Mouse (Mus musculus) kidney, embryonic 14.5 days (tissue): ENCODE measurements around the gene Inpp4b. TPM values are rescaled to one million over a fixed set of nuclear protein-coding genes. Genes with fewer than 3 reads are reported as not detected.

Experiments
- ATAC-seq: fragments of 200-750 bp; cut with Nextera tagmentation; 2 replicates; pipeline ENCODE4 v1.8.0; 2017; ENCODE audit warnings: moderate number of reproducible peaks, mild to moderate bottlenecking, moderate TSS enrichment, moderate library complexity; ENCODE audit not compliant: low FRiP score, low TSS enrichment
- H3K27ac ChIP-seq: fragments of 300-500 bp; sonication (generic); 2 replicates; pipeline ENCODE4 v1.5.1; 2014; ENCODE audit warnings: low read depth, mild to moderate bottlenecking, low read length, moderate library complexity, mixed read lengths
- H3K27me3 ChIP-seq: fragments of 300-500 bp; sonication (generic); 2 replicates; pipeline ENCODE4 v1.6.1; 2014; ENCODE audit warnings: mild to moderate bottlenecking, low read length; ENCODE audit not compliant: control insufficient read depth, insufficient read depth
- H3K36me3 ChIP-seq: fragments of 300-500 bp; sonication (generic); 2 replicates; pipeline ENCODE4 v1.6.1; 2014; ENCODE audit warnings: low read length, mixed read lengths; ENCODE audit not compliant: control insufficient read depth, insufficient read depth
- H3K4me1 ChIP-seq: fragments of 300-500 bp; sonication (generic); 2 replicates; pipeline ENCODE4 v1.6.1; 2014; ENCODE audit warnings: low read length, mixed read lengths; ENCODE audit not compliant: control insufficient read depth, insufficient read depth
- H3K4me2 ChIP-seq: fragments of 300-500 bp; sonication (generic); replicated peaks from 2 replicates; pipeline ENCODE4 v1.6.1; 2014; ENCODE audit warnings: low read depth, mild to moderate bottlenecking, low read length
- H3K4me3 ChIP-seq: fragments of 300-500 bp; sonication (generic); 2 replicates; pipeline ENCODE4 v1.5.1; 2014; ENCODE audit warnings: mild to moderate bottlenecking, low read length
- H3K9ac ChIP-seq: fragments of 300-500 bp; sonication (generic); 2 replicates; pipeline ENCODE4 v1.6.1; 2014; ENCODE audit warnings: low read depth, mild to moderate bottlenecking, low read length, moderate library complexity
- H3K9me3 ChIP-seq: fragments of 300-500 bp; sonication (generic); 2 replicates; pipeline ENCODE4 v1.6.1; 2016; ENCODE audit warnings: low read length; ENCODE audit not compliant: control insufficient read depth
- WGBS: fragments of 180-500 bp; shearing (Covaris S2); extraction: QIAGEN DNeasy Blood & Tissue Kit; methylation state at CpG from one replicate; pipeline ENCODE4 v1.1.7; 2014; 5-methylcytosine and 5-hydroxymethylcytosine counted together
- polyA plus RNA-seq: library from polyadenylated mRNA; unstranded; fragments of >200 nt; fragmentation: Nextera tagmentation; extraction: Ambion mirVana; gene quantifications from 2 replicates; pipeline ENCODE4 v1.2.1, GENCODE M21; 2014

Gene Inpp4b
- polyA plus RNA-seq, 1 experiment from 2014 or later = 12.3 TPM

- no peak overlapping the region for H3K9ac ChIP-seq
- H3K27ac ChIP-seq = no peak overlapping the region
- ATAC-seq = no peak
- H3K27me3 ChIP-seq = no peaks in the 10 kb centered on the region
- 76% methylated on average over 2 of the region's 2 CpGs for WGBS
- no peaks in the 10 kb centered on the region for H3K9me3 ChIP-seq
- H3K4me1 ChIP-seq = no peaks in the 10 kb centered on the region
- no peak overlapping the region for H3K4me2 ChIP-seq
- no peak overlapping the region for H3K4me3 ChIP-seq
- no peaks in the 10 kb centered on the region for H3K36me3 ChIP-seq
Measured at GRCm38 (mm10) chr8:81360518-81360917, 18.2 kb downstream of the Inpp4b start.

- ATAC-seq = no peak
- Histone ChIP-seq H3K36me3 (no peaks in the 10 kb centered on the region), H3K9ac (no peak overlapping the region), H3K4me1 (no peaks in the 10 kb centered on the region), H3K9me3 (no peaks in the 10 kb centered on the region), H3K4me3 (no peak overlapping the region), H3K27ac (no peak overlapping the region), H3K4me2 (no peak overlapping the region), H3K27me3 (no peaks in the 10 kb centered on the region)
- 86% methylated on average over 2 of the region's 2 CpGs for WGBS
Measured at GRCm38 (mm10) chr8:81361162-81361561, 18.8 kb downstream of the Inpp4b start.

GRCm38 (mm10) chr8:81370607-81371006 lies 28.3 kb downstream of the Inpp4b start:
- Histone ChIP-seq H3K9ac (no peak overlapping the region), H3K4me1 (no peaks in the 10 kb centered on the region), H3K36me3 (no peaks in the 10 kb centered on the region), H3K9me3 (no peaks in the 10 kb centered on the region), H3K4me3 (no peak overlapping the region), H3K27ac (no peak overlapping the region), H3K27me3 (no peaks in the 10 kb centered on the region), H3K4me2 (no peak overlapping the region)
- WGBS = 66% methylated on average over 5 of the region's 5 CpGs
- ATAC-seq = no peak

- no peaks in the 10 kb centered on the region for H3K4me1 ChIP-seq
- H3K4me3 ChIP-seq = no peak overlapping the region
- H3K9ac ChIP-seq = no peak overlapping the region
- no peak overlapping the region for H3K4me2 ChIP-seq
- ATAC-seq = no peak
- H3K27me3 ChIP-seq = no peaks in the 10 kb centered on the region
- H3K9me3 ChIP-seq = no peaks in the 10 kb centered on the region
- no peak overlapping the region for H3K27ac ChIP-seq
- no peaks in the 10 kb centered on the region for H3K36me3 ChIP-seq
- WGBS = 76% methylated on average over 4 of the region's 4 CpGs
Measured at GRCm38 (mm10) chr8:81371844-81372243, 29.5 kb downstream of the Inpp4b start.

GRCm38 (mm10) chr8:81374877-81375475 lies 32.6 kb downstream of the Inpp4b start:
- Histone ChIP-seq H3K4me2 (no peak overlapping the region), H3K9ac (no peak overlapping the region), H3K4me1 (no peaks in the 10 kb centered on the region), H3K36me3 (no peaks in the 10 kb centered on the region), H3K9me3 (no peaks in the 10 kb centered on the region), H3K27ac (no peak overlapping the region), H3K27me3 (no peaks in the 10 kb centered on the region), H3K4me3 (no peak overlapping the region)
- no peak for ATAC-seq
- WGBS = 80% methylated on average over 4 of the region's 4 CpGs

GRCm38 (mm10) chr8:81388953-81389352 lies 46.6 kb downstream of the Inpp4b start:
- WGBS = 88% methylated on average over 6 of the region's 6 CpGs
- H3K9me3 ChIP-seq = no peaks in the 10 kb centered on the region
- ATAC-seq = no peak
- no peak overlapping the region for H3K27ac ChIP-seq
- H3K4me2 ChIP-seq = no peak overlapping the region
- H3K9ac ChIP-seq = no peak overlapping the region
- no peaks in the 10 kb centered on the region for H3K36me3 ChIP-seq
- H3K4me1 ChIP-seq = no peaks in the 10 kb centered on the region
- no peaks in the 10 kb centered on the region for H3K27me3 ChIP-seq
- H3K4me3 ChIP-seq = no peak overlapping the region

GRCm38 (mm10) chr8:81399071-81399470 lies 56.7 kb downstream of the Inpp4b start:
- H3K9me3 ChIP-seq = no peaks in the 10 kb centered on the region
- no peaks in the 10 kb centered on the region for H3K27me3 ChIP-seq
- no peaks in the 10 kb centered on the region for H3K36me3 ChIP-seq
- H3K9ac ChIP-seq = no peak overlapping the region
- no peaks in the 10 kb centered on the region for H3K4me1 ChIP-seq
- no peak overlapping the region for H3K4me2 ChIP-seq
- no peak overlapping the region for H3K27ac ChIP-seq
- ATAC-seq = no peak
- no peak overlapping the region for H3K4me3 ChIP-seq

- no peaks in the 10 kb centered on the region for H3K4me1 ChIP-seq
- no peak overlapping the region for H3K4me3 ChIP-seq
- H3K4me2 ChIP-seq = no peak overlapping the region
- H3K36me3 ChIP-seq = no peaks in the 10 kb centered on the region
- no peak overlapping the region for H3K27ac ChIP-seq
- no peaks in the 10 kb centered on the region for H3K27me3 ChIP-seq
- no peaks in the 10 kb centered on the region for H3K9me3 ChIP-seq
- no peak for ATAC-seq
- H3K9ac ChIP-seq = no peak overlapping the region
- WGBS = 71% methylated on average over 4 of the region's 4 CpGs
Measured at GRCm38 (mm10) chr8:81399501-81399900, 57.1 kb downstream of the Inpp4b start.

- Histone ChIP-seq H3K27ac (no peak overlapping the region), H3K9ac (no peak overlapping the region), H3K9me3 (no peaks in the 10 kb centered on the region), H3K4me1 (no peaks in the 10 kb centered on the region), H3K4me3 (no peak overlapping the region), H3K36me3 (no peaks in the 10 kb centered on the region), H3K27me3 (no peaks in the 10 kb centered on the region), H3K4me2 (no peak overlapping the region)
- no peak for ATAC-seq
- 56% methylated on average over 2 of the region's 2 CpGs for WGBS
Measured at GRCm38 (mm10) chr8:81412707-81413106, 70.4 kb downstream of the Inpp4b start.
